Comparison of ENCODE assay signal across 40 mouse cellular contexts in the genomic region with DNA sequence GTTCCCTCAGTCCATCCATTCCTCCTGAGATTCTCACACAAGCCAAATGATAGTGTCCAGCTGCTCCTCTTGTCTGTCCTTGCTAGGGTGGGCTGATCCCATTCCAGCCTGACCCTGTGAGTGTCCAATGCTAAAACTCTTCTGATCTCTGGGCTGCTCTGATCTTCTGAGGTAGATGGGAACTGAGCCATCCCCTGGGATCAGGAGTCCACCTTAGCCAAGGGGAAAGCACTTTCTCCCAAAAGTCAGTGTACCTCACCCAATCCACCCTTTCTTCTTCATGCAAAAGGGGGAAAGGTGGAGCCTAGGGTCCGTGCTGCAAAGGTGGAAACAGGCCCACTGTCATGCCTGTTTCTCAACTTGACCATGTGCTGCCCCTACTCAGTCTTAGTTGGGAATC. TPM values are rescaled to one million over a fixed set of nuclear protein-coding genes. Genes with fewer than 3 reads are reported as not detected.
"Had no signal": no experiment of that assay in that cellular context is flagged by ENCODE, and none has a peak within 500 bp of the region (broad histone marks: within the 10 kb centered on the region; RNA-seq: fewer than 3 reads in every experiment).

No protein-coding gene starts in this region.

- DNase-seq: cerebellum, adult 2 months; cerebellum, adult 8-10 months; cerebellum, adult 9-10 months; cerebellum, adult 9-11 months; cerebellum, postnatal 10 days; cerebellum, postnatal 14 days; cerebellum, postnatal 25 days; cerebellum, postnatal 36 days; embryo, embryonic 11 days; forebrain, postnatal 0 days; gastrocnemius, adult 2 months; gastrocnemius, postnatal 10 days; gastrocnemius, postnatal 14 days; gastrocnemius, postnatal 25 days; gastrocnemius, postnatal 36 days; heart, adult 18-20 months; heart, adult 2 months had no signal

- H3K9ac ChIP-seq: embryonic facial prominence, embryonic 12.5 days; embryonic facial prominence, embryonic 13.5 days; embryonic facial prominence, embryonic 15.5 days; forebrain, embryonic 12.5 days; forebrain, embryonic 13.5 days; forebrain, embryonic 15.5 days; forebrain, postnatal 0 days had no signal

- H3K27ac ChIP-seq: embryonic facial prominence, embryonic 10.5 days; embryonic facial prominence, embryonic 12.5 days; embryonic facial prominence, embryonic 13.5 days; embryonic facial prominence, embryonic 15.5 days; forebrain, embryonic 10.5 days; forebrain, embryonic 12.5 days; forebrain, embryonic 13.5 days; forebrain, embryonic 15.5 days; gastrocnemius, adult 2 months; heart, adult 2 months had no signal

- H3K36me3 ChIP-seq: embryonic facial prominence, embryonic 10.5 days; embryonic facial prominence, embryonic 12.5 days; embryonic facial prominence, embryonic 13.5 days; embryonic facial prominence, embryonic 15.5 days; forebrain, embryonic 10.5 days; forebrain, embryonic 12.5 days; forebrain, embryonic 15.5 days had no signal

- H3K4me1 ChIP-seq: embryonic facial prominence, embryonic 13.5 days; embryonic facial prominence, embryonic 15.5 days; forebrain, embryonic 12.5 days; forebrain, embryonic 13.5 days had no signal

- H3K27me3 ChIP-seq: embryonic facial prominence, embryonic 12.5 days; embryonic facial prominence, embryonic 13.5 days; embryonic facial prominence, embryonic 15.5 days; forebrain, embryonic 12.5 days; forebrain, embryonic 13.5 days; forebrain, embryonic 15.5 days had no signal

- H3K4me3 ChIP-seq: embryonic facial prominence, embryonic 10.5 days; embryonic facial prominence, embryonic 12.5 days; embryonic facial prominence, embryonic 13.5 days; embryonic facial prominence, embryonic 15.5 days; erythroblast, embryonic 14.5 days; forebrain, embryonic 10.5 days; forebrain, embryonic 12.5 days; forebrain, embryonic 13.5 days; forebrain, embryonic 15.5 days; gastrocnemius, adult 2 months; heart, adult 2 months had no signal

RNA-seq across cellular contexts. Expression of gene Rdh7, which starts 2.9 kb away (rescaled TPM):
- total RNA-seq: common myeloid progenitor, adult 5-6 weeks; forebrain, postnatal 0 days; gastrocnemius, adult 2 months; gastrocnemius, postnatal 14 days; gastrocnemius, postnatal 25 days; gastrocnemius, postnatal 36 days; granulocyte monocyte progenitor cell, adult 5-6 weeks; heart, adult 18-20 months; heart, adult 2 months had no signal
- polyA plus RNA-seq: cerebellum, adult 2 months; cortical plate, adult 2 months; embryonic facial prominence, embryonic 10.5 days; embryonic facial prominence, embryonic 11.5 days; embryonic facial prominence, embryonic 12.5 days; embryonic facial prominence, embryonic 13.5 days; embryonic facial prominence, embryonic 14.5 days; embryonic facial prominence, embryonic 15.5 days; erythroblast, embryonic 14.5 days; forebrain, embryonic 10.5 days; forebrain, embryonic 11.5 days; forebrain, embryonic 12.5 days; forebrain, embryonic 13.5 days; forebrain, embryonic 14.5 days; forebrain, embryonic 15.5 days; forebrain, embryonic 16.5 days; forebrain, postnatal 0 days; frontal cortex, adult 2 months; heart, adult 2 months had no signal

RNA-seq across cellular contexts. Expression of gene Sdr9c7, which starts 6.8 kb away (rescaled TPM):
- total RNA-seq: common myeloid progenitor, adult 5-6 weeks; forebrain, postnatal 0 days; gastrocnemius, adult 18-20 months; gastrocnemius, adult 2 months; gastrocnemius, adult 8-10 months; gastrocnemius, postnatal 10 days; gastrocnemius, postnatal 14 days; gastrocnemius, postnatal 25 days; gastrocnemius, postnatal 36 days; gastrocnemius, postnatal 4 days; granulocyte monocyte progenitor cell, adult 5-6 weeks; heart, adult 18-20 months; heart, adult 2 months; heart, adult 8-10 months had no signal
- polyA plus RNA-seq: embryonic facial prominence, embryonic 10.5 days; embryonic facial prominence, embryonic 11.5 days; embryonic facial prominence, embryonic 12.5 days; erythroblast, embryonic 14.5 days; forebrain, embryonic 10.5 days; forebrain, embryonic 11.5 days; forebrain, embryonic 12.5 days; forebrain, embryonic 13.5 days; forebrain, embryonic 14.5 days; forebrain, embryonic 15.5 days; forebrain, embryonic 16.5 days; forebrain, postnatal 0 days; heart, adult 2 months had no signal

RNA-seq across cellular contexts. Expression of gene Rdh16f2, which starts 25.2 kb away (rescaled TPM):
- total RNA-seq: common myeloid progenitor, adult 5-6 weeks; forebrain, postnatal 0 days; gastrocnemius, adult 18-20 months; gastrocnemius, adult 2 months; gastrocnemius, adult 8-10 months; gastrocnemius, postnatal 10 days; gastrocnemius, postnatal 14 days; gastrocnemius, postnatal 25 days; gastrocnemius, postnatal 36 days; gastrocnemius, postnatal 4 days; granulocyte monocyte progenitor cell, adult 5-6 weeks; heart, adult 18-20 months; heart, adult 2 months; heart, adult 8-10 months had no signal
- polyA plus RNA-seq: cerebellum, adult 2 months; cortical plate, adult 2 months; embryonic facial prominence, embryonic 10.5 days; embryonic facial prominence, embryonic 11.5 days; embryonic facial prominence, embryonic 12.5 days; embryonic facial prominence, embryonic 13.5 days; embryonic facial prominence, embryonic 14.5 days; embryonic facial prominence, embryonic 15.5 days; erythroblast, embryonic 14.5 days; forebrain, embryonic 10.5 days; forebrain, embryonic 11.5 days; forebrain, embryonic 12.5 days; forebrain, embryonic 13.5 days; forebrain, embryonic 14.5 days; forebrain, embryonic 15.5 days; forebrain, embryonic 16.5 days; forebrain, postnatal 0 days; frontal cortex, adult 2 months; heart, adult 2 months had no signal

RNA-seq across cellular contexts. Expression of gene Rdh19, which starts 41.8 kb away (rescaled TPM):
- total RNA-seq: common myeloid progenitor, adult 5-6 weeks; forebrain, postnatal 0 days; gastrocnemius, adult 18-20 months; gastrocnemius, adult 2 months; gastrocnemius, adult 8-10 months; gastrocnemius, postnatal 10 days; gastrocnemius, postnatal 14 days; gastrocnemius, postnatal 25 days; gastrocnemius, postnatal 36 days; gastrocnemius, postnatal 4 days; granulocyte monocyte progenitor cell, adult 5-6 weeks; heart, adult 18-20 months; heart, adult 2 months; heart, adult 8-10 months had no signal
- polyA plus RNA-seq: cerebellum, adult 2 months; cortical plate, adult 2 months; embryonic facial prominence, embryonic 10.5 days; embryonic facial prominence, embryonic 11.5 days; embryonic facial prominence, embryonic 12.5 days; embryonic facial prominence, embryonic 13.5 days; embryonic facial prominence, embryonic 14.5 days; embryonic facial prominence, embryonic 15.5 days; erythroblast, embryonic 14.5 days; forebrain, embryonic 10.5 days; forebrain, embryonic 11.5 days; forebrain, embryonic 12.5 days; forebrain, embryonic 13.5 days; forebrain, embryonic 14.5 days; forebrain, embryonic 15.5 days; forebrain, embryonic 16.5 days; forebrain, postnatal 0 days; frontal cortex, adult 2 months; gonadal fat pad, adult 2 months; heart, adult 2 months had no signal
